Mouse (Mus musculus): ENCODE measurements around the gene Pter.

Pter gene

DNA sequence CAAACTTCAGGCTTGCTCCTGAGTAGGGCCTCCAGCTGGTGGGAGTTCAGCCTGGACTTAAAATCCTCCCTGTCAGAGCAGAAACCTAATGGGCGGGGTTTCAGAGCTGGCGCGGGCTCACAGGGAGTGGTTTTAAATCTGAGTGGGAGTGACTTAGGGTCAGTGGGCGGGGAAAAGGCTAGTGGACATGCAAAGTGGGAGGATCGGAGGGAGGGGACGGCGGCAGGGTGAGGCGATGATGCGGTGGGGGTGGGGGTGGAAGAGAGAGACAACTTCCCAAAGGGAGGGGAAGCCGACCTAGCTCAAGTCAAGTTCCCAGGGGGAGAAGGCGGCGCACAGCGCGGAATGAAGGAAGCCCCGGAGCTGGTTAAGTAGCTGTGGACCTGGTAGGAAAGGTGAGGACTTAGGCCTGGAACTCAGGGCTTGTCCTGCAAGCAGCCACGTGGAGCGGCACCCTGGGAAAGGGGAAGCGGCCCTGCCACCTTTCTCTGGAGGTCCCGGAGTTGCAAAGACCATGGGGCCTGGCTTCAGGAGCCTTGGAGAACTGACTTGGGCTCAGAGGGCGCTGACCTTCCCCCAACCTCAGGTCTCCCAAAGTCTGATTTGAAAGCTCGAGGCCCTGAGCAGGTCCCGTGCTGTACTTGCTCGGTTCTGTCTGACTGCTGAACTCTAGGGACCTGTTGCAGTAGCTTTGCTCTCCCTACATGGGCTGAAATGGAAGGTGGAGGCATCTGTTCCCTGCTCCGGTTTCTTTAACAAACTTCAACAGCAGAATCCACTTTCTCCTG lies at the start of gene Pter:
Pter (plus strand) TSS at position 238 of the 788 bp plus-strand sequence.
- DNase-seq (ENCODE audit: low spot score in 2 of 2): peak; percentile 20 to 53

DNA sequence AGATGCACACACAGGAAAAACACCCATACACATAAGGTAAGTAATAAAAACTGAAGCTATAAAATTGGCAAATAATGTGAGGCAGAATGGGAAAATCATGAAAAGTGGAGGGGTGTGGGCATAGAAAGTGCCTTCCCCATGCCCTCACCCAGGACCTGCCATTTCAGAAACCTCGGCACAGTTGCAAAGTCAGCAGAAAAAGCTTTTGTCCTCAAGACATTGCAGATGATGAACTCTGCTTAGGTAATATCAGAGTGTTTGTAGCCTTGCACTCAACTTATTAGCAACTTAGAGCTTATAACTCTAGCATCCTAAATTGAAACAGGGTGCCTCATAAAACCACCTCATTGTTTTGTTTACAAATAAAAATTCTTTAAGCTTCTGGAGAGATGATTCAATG lies 49.6 kb upstream of the Pter start:
- DNase-seq (ENCODE audit: low spot score in 2 of 2): no peak

DNA sequence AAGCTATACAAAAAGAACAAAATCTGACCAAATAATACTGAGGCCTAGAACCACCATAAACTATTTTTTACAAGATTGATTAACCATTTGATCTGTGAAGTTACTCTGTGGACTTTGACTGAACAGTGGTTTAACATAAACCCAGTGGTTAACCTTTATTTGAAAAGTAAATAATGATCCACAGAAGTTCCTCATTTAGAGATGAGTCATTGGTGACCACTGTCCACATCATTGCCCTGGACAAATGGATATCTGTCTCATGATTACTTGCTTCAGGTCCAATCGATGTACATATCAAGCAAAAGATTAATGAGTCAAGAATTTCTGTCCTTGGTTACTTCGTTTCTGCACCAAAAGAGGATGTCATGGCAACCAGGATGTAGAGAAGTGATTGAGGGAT lies 44.3 kb upstream of the Pter start:
- no peak for DNase-seq (ENCODE audit: low spot score in 2 of 2)

DNA sequence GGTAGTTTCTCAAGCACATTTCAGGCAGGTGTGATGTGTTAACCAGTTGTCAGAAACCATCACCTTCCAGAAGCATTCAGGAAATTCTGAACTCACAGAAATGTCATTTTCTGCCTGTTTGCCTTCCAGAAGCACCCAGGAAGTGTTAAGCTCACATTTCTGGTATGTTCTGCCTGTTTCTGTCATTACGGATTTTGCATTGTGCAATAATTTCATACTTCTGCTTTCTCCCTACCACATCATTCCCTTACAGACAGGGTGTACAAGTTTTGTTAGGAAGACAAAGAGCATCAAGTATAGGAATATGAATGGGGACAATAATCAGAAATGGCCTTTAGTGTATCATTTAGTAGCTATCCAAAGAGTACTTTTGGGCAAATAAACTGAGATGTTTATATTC lies 42.8 kb upstream of the Pter start:
- DNase-seq (ENCODE audit: low spot score in 2 of 2): no peak

DNA sequence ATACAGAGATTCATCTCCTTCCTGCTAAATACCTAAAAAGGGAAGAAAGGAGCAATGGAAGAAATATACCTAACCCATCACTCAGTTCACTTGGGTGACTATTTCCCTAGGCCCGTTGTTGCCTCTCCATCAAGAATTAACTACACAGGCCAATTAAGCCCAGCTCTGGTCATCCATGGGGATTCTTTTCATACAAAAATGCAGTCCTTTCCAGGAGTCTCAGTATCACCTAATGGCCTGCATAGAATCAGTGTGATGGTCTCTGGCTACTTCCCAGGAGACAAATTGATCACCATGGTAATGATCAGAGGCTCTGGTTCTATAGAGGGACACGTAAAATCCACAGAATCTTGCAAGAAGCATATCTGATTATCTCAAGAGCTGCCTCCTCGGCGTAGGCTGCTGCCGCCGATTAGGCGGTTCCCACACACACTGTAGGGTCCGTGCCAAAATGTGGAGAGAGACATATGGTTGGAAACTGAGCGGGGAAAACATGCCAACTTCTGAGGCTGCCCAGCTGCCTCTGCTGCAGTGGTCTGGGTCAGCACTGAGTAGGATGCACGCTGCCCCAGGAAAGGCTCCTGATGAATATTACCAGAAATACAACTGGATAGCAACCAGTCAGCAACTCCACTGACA lies 40.4 kb upstream of the Pter start:
- DNase-seq (ENCODE audit: low spot score in 2 of 2): peak; percentile 30 to 37

DNA sequence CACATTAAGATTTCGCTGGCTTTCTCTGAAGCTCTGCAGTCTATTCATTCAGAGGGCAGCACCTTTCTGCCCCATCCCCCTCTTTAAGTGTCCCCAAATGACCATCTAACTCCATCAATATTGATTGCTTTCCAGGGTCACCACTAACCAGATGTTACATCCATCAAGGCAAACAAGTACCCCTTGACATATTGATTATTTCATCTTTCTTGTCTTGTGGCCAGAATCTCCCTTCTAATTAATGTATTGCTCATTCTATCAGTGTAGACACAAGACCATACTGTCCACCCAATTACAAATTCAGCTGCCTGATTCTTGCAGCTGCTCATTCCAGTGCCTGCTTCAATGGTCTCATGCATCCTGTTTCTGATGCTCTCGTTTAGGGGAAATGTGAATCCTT lies 36.8 kb upstream of the Pter start:
- no peak for DNase-seq (ENCODE audit: low spot score in 2 of 2)

DNA sequence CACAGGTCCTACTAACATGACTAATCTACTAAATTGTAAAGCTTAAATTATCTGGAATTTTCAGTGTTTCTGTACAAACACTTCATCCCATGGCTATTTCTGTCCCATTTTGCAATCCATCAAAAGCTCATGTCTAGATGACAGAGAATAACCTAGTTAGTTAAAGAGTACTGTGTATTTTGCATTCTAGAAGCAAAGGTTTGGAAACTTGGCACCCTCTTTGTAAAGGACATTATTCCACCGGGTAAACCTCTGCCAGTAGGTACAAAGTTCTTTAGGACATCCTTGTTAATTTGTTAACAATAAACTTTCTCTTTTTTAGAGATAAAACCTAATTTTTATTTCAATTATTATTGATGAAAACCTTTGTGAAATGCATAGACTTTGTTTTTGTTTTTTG lies 18.1 kb upstream of the Pter start:
- no peak for DNase-seq (ENCODE audit: low spot score in 2 of 2)

DNA sequence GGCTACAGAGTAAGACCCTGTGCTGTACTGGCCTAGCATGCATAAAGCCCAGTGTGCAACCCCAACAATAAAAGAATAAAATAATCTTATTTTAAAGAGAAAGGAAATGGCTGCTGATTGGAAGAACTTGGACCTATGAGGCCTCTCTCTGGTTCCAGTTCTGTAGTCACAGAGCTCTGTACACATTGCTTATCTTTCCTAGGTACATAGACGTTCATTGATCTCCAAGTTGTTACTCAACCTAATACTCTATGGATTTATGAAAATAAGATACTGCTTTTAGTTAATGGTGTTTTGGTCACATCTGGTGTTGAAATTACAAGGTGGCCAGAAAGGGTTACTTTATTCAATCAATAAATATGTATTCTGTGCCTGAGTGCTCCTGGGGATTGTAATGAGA lies 1.8 kb downstream of the Pter start:
- no peak for DNase-seq (ENCODE audit: low spot score in 2 of 2)

DNA sequence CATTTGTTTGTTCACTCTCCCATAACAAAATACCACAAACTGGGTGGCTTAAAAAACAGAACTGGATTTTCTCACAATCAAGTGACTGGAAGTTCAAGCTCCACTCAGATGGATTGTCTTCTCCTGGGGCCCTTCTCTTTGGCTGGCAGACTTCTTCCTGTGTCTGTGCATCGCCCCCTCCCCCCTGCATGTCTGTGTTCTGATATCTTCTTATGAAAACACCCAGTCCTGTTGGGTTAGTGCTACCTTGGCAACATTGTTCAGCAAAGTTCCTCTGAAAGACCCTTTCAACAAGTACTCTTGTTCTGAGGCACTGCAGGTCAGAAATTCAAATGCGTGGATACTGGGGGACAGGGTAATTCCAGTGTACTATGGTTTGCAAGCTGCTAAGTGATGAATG lies 6.5 kb downstream of the Pter start:
- no peak for DNase-seq (ENCODE audit: low spot score in 2 of 2)

DNA sequence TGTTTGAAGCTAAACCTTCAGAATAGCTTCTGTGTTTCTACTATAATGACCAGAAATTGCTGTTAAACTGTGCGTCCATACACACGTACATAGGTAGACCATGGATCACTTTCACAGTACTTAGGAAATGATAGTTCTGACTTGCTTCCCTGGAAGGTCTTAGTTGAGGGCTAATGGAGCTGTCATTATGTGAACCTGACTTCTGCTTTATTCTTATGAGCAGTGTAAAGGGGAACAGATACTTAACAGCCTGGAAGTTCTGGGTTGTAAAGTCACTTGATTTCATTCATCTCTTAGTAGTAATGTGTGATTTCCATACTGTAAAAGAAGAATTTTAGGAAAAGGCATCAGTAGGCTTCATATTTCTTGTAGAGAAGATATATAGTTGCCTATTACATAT lies 10.1 kb downstream of the Pter start:
- DNase-seq (ENCODE audit: low spot score in 2 of 2): no peak

DNA sequence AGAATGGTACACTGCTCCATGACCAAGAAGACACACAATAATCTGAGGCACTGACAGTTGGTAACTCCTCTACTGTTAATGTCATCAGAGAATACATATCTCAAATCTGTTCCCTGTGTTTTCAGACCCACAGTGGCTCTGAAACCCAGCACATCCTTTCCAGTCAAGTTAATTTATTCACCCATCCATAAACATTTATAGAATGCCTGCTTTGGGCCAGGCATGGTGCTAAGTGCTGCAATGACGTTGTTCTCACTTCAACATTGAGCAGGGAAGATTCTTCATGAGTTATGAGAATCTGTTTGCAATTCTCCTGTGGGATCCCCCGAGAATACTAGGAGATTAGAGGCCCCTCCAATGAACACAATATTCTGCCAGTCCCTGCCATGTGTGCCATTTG lies 11.4 kb downstream of the Pter start:
- DNase-seq (ENCODE audit: low spot score in 2 of 2): no peak

DNA sequence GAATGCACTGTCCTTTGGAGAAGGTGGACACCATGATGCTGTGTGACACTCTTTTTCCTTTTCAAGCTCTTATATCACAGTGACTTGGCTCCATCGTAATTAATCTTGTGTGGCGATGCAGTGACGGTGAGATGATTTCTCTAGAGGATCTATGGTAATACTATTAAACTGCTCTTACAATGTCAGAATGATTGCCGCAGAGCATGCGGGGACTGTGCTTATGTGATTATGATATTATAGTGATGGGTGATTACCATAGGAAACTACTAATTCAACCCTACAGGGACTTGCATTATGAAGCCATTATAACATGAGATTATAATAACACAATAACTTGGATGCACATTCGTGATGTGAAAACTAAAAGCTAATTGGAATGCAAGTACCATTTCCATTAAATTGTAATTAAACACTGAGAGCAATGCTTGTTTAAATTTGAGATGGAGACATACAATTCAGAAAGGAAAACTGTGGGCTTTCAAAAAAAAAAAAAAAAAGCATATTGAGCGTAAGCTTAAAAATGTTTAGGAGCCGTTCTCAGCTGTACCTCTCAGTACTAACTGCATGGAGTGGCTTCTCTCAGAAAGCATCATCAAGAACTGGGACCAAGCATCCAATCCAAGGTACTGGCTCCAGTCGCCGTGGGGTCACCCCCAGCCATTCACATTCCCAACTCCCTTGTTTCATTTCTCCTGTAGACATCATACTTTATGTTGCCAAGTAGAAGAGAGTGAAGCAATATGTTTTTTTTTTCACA lies 13.8 kb downstream of the Pter start:
- no peak for DNase-seq (ENCODE audit: low spot score in 2 of 2)

DNA sequence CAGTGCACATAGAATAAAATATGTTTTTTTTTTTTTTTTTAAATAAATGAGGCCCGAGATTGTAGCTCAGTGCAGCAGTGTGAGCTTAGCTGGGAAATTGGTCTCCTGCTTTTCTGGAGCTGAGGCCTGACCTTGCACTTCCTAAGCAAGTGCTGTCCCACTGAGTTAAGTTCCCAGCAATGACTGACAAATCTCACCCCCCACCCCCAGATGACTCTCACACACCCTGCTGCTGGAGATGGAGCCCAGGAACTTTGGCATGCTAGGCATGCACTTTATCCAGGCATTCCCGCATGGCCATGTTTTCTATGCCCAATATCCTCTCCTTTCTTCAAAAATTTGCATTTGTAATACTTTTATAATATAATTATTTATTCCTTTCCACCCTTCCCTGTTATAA lies 14.8 kb downstream of the Pter start:
- DNase-seq (ENCODE audit: low spot score in 2 of 2): no peak

DNA sequence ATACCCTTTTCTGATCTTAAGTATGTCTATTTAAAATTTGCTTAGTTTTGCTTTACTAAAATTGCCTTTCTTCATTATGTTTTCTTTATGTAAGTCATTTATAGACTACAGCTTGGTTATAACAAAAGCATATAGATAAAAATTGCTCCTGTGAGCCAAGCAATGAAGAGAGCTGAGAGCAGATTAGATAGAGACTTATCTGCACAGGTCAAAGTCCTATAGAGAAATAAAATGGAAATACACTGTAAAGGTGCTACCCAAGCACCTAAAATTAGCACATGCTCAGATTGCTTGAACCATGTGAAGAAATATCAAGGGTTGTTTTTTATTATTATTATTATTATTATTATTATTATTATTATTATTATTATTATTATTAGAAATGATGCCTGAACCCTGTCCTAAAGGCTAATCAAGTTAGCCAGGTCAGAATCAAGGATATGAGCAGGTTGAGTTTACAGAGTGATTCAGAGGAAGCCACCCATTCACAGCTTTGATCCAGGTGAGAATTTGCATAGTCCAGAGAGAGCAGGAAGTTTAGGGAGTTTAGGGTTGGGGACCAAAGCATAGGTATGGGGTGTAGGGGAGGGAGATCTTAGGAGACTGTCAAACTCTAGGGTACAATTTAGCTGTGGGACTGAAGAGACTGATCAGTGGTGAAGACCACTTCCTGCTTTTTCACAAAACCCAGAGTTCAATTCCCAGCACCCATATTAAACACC lies 33.0 kb downstream of the Pter start:
- DNase-seq (ENCODE audit: low spot score in 2 of 2): no peak

DNA sequence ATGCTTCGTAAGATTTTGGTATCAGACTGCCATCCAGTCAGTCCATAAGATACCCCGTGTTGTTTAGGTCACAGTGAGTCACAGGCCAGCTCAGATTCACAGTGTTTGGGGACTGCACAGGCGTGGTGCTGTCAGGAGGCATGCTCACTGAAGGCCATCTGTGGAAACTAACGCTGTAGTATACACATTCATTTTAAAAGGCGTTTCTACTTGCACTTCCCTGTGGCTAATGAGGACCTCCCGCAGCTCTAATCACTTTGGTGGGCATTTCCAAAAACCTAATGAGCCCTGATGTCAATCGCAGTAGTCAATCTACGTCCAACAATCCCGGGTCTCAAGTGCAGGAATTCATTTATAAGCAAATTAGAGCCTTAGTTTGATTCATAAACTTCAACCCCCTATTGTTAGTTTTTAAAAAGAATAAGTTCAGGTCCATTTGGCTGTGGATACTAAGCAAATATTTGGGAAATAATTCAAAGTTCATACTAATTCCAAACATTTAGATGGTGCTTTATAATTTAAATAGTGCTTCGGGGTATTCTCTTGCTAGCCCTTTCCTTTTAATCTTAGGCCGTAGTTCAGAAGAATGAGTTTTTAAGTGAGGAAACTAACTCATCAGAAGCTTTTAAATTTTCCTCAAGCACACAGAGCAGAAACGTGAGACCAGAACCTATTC lies 46.3 kb downstream of the Pter start:
- no peak for DNase-seq (ENCODE audit: low spot score in 2 of 2)

DNA sequence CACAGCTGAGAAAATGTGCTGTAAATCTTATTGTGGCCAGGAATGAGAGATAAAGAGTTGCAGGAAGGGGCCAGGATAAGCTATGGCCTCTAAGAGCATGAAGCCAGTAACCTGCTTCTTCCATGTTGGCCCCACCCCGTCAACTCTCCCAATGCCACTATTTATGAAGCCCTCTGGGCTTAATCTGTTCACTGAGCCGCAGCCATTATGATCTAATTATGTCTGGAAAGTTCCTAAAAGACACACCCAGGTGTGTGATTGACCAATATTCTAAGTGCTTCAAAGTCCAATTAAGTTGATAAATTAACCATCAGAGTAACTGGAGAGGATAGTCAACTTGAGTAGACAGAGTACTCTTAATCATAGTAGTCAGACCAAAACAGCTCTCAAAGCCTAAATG lies 49.9 kb downstream of the Pter start:
- DNase-seq (ENCODE audit: low spot score in 2 of 2): no peak

DNA sequence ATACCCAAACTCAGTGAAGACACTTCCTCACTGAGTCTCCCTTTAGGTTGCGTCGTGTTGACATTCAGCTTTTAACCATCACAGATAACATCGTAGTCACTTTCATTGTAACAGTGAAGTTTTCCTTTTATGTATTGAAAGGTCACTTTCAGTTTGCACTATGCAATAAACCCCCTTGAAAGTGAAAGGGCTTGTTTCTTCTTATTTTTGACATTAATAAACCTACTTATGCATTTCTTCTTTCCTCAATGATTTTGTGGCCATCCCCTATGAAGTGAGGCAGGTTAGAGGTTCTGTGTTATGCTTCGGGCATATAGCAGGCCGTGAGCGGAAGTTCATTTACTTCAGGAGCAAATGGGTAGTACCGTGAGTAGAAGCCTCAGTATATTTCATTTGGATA lies 53.5 kb downstream of the Pter start:
- no peak for DNase-seq (ENCODE audit: low spot score in 2 of 2)

DNA sequence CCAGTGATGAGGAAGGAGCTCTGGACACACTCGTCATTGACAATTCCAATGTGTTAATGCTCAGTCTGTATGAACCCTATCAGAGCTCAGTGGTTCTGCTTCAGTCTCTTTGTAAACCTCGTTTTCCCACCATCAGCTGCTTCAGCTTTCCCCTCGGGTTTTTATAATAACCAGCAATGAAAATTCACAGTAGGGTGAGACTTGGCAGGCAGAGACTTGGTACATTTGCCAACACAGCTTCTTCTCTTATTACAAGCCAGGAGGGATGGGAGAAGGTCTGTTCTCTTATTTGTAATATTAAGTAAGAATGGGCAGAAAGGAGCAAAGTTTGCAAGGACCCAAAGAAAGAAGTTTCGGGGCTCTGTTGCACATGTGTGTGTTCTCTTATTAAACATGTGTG lies 54.9 kb downstream of the Pter start:
- no peak for DNase-seq (ENCODE audit: low spot score in 2 of 2)

DNA sequence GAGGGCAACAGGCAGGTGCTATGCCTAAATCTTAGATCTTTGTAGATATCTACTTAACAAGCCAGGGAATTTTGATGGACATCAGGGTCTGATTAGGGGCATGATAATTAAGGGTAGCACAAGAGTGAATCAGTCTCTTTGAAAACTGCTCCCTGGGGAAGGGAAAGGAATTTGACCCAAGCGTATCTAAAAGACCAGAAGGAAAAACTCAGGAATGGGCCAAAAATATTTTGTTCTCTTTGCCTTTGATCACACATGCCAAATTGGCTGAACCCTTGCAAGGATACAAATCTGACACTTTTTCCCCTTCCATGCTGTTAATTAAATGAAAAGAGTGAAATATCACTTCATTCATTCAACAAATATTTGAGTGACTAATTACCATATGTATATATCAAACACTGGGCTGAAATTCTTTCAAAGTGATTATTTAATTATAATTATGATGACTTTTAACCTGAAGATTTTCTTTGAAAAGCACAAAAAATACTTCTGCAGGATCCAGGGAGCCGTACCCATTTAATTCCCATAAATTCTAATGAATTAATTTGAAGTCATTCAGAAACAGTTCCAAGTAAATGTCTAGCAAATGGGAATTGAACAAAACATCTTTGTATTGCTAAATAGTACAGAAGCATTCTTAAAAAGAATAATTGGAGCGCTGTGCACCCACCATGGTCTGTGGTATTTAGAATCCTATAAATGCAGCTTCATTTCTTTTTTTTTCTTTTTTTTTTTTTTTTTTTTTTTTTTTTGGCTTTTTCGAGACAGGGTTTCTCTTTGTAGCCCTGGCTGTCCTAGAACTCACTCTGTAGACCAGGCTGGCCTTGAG lies 61.3 kb downstream of the Pter start:
- no peak for DNase-seq (ENCODE audit: low spot score in 2 of 2)

DNA sequence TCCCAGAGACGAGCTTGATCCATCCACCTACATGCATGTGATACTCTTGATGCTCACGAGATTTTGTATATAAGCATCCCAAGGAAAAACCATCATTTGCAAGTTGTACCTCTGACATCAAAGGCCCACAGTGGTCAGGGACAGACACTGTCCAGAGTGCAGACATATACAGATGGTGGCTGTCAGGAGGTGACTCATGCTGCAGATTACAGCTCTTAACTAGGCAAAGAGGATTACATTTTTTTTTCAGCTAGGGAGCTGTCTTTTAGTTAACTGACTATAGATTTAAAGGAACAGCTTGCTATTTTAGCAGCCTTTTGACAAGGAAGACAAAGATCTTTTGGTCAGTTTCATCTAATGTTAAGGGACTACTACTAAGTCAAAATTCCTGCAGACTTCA lies 76.2 kb downstream of the Pter start:
- DNase-seq (ENCODE audit: low spot score in 2 of 2): no peak

DNA sequence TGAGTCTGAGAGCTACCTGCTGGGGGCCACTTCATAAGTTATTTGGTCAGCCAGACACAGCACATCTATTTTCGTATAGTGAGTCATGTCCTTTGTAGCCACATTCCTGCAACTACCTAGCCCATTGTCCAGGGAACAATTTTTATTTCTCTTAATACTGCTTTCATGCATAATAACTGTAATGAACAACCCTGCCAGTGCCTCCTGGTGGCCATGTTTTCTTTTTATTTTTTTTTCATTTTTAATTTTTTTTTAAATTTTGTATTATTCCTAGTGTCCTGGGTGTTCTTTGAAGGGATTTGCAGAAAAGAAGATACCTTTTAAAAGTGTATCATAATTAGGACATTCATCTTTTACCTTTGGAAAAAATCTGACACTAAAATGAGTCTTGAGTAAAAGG lies 84.6 kb downstream of the Pter start:
- no peak for DNase-seq (ENCODE audit: low spot score in 2 of 2)

Data from frontal cortex, postnatal 10 days (tissue).